Mouse (Mus musculus) erythroblast, embryonic 14.5 days (primary cell): Measurements from ENCODE around the gene Spata4. TPM values are rescaled to one million over a fixed set of nuclear protein-coding genes. Genes with fewer than 3 reads are reported as not detected.

Source experiments
- H3K27me3 ChIP-seq: 2 replicates; pipeline ENCODE4 v1.6.1; 2012; ENCODE audit warnings: inconsistent platforms; ENCODE audit not compliant: control insufficient read depth
- H3K36me3 ChIP-seq: 2 replicates; pipeline ENCODE4 v1.6.1; 2012; ENCODE audit warnings: mild to moderate bottlenecking, inconsistent platforms; ENCODE audit not compliant: control insufficient read depth
- H3K4me1 ChIP-seq: 2 replicates; pipeline ENCODE4 v1.6.1; 2012; ENCODE audit warnings: inconsistent platforms; ENCODE audit not compliant: control insufficient read depth
- H3K4me3 ChIP-seq: replicated peaks from 2 replicates; pipeline ENCODE3; 2012; ENCODE audit warnings: moderate library complexity, mild to moderate bottlenecking, inconsistent platforms
- H3K9me3 ChIP-seq: 2 replicates; pipeline ENCODE4 v1.6.1; 2012; ENCODE audit warnings: low read length, inconsistent platforms, mixed read lengths; ENCODE audit not compliant: control insufficient read depth
- GATA1 ChIP-seq: IDR thresholded peaks from 2 replicates; pipeline ENCODE4 v1.6.1; 2012; ENCODE audit warnings: low read length, inconsistent platforms, mixed read lengths
- TAL1 ChIP-seq: IDR thresholded peaks from 3 replicates; pipeline ENCODE4 v1.6.1; 2012; ENCODE audit warnings: low read length, inconsistent platforms, mixed read lengths
- polyA plus RNA-seq: library from polyadenylated mRNA; stranded (reverse); fragments of >175 nt; gene quantifications from 2 replicates; pipeline ENCODE4 v1.2.3, GENCODE M21; 2012

The Spata4 gene
- not detected in 2 replicates for polyA plus RNA-seq

DNA sequence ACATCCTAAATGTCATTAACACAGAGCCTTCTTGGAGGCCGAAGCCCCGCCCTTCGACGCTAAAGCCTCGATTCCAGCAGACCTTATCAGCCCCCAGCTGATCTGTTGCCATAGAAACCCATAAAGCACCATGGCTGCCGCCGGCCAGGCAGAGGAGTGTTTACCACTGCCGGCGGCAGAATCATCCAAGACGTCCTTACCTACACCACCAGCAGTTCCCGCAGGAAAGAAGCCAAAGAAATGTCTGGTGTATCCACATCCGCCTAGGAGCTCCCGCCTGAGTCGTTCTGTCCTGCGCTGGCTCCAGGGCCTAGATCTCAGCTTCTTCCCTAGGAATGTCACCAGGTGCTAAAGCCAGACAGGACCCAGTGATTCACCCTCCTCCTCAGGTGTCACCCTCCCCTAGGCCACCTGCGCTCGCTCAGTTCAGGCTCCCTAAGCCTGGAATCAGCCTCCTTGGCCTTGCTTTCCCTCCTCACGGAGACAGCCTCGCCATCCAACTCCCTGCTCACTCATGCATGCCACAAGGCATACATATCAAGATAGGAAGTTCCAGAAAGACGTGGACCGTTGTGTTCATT, at the start of gene Spata4:
Spata4 (plus strand) TSS at position 111 of the 581 bp plus-strand sequence.
- no peaks in the 10 kb centered on the region for H3K36me3 ChIP-seq
- TF ChIP-seq TAL1, result no peak
- TF ChIP-seq GATA1, result no peak
- no peak within 1 kb of the TSS for H3K4me3 ChIP-seq
- H3K27me3 ChIP-seq, result no peaks in the 10 kb centered on the region
- peaks cover 6% of the 10 kb centered on the region for H3K4me1 ChIP-seq
- no peaks in the 10 kb centered on the region for H3K9me3 ChIP-seq

DNA sequence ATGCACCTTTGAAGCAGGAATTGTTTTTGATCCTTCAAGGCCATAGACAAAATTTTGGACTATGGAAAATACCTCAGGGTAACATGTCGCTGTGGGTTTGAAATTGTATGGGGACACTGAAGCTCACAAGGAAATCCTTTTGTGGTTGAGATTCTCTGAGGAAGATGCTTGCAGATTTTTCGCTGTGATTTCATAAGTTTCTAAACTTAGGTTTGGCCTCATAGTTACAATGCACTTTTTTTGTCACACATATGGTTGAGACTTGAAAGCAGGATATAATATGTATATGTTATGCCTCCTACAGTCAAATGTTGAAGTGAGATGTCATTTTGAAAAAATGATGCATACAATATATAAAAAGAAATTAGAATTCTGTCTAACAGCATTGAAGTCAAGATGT, 45.7 kb upstream of the Spata4 start:
- no peaks in the 10 kb centered on the region for H3K9me3 ChIP-seq
- H3K4me1 ChIP-seq, result no peaks in the 10 kb centered on the region
- no peaks in the 10 kb centered on the region for H3K36me3 ChIP-seq
- H3K27me3 ChIP-seq, result no peaks in the 10 kb centered on the region
- TF ChIP-seq TAL1, result no peak
- no peak overlapping the region for H3K4me3 ChIP-seq

DNA sequence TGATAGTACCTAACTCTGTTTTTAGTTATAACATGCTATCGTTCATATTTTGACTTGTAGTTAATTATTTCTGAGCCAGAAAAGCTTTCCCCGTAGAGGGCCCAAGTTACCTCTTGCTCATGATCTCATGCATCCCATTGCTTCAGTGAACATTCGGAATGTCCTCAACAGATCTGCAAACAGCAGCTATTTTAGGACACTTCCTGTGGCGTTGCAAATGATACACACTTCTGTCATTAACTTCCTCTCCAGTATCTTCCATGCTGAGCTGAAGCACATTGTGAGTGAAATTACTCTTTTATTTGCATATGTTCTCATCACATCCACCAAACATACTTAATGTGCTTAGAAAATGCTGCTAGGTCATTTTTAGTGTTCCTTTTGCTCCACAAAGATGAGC, 38.4 kb upstream of the Spata4 start:
- H3K9me3 ChIP-seq, result no peaks in the 10 kb centered on the region
- no peak overlapping the region for H3K4me3 ChIP-seq
- no peaks in the 10 kb centered on the region for H3K27me3 ChIP-seq
- H3K4me1 ChIP-seq, result no peaks in the 10 kb centered on the region
- no peaks in the 10 kb centered on the region for H3K36me3 ChIP-seq
- TF ChIP-seq GATA1 (no peak), TAL1 (no peak)

DNA sequence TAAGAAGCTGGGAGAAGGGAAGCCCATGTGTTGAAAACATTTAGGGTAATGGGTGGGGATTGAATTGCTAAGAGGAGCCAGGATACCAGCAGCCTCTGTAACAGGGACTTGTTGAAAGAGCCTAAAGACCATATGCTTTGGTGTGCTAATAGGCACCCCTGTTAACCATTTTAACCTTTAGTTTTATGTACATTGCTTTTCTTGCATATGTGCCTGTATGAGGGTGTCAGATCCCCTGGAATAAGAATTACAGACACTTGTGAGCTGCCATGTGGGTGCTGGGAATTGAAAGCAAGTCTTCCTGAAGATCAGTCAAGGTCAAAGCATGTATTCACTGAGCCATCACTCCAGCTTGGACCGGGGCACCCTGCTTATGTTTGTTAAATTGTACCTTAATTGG, 35.4 kb upstream of the Spata4 start:
- no peak for TF ChIP-seq TAL1
- no peak for TF ChIP-seq GATA1
- Histone ChIP-seq H3K4me1 (no peaks in the 10 kb centered on the region), H3K4me3 (no peak overlapping the region), H3K36me3 (no peaks in the 10 kb centered on the region), H3K27me3 (no peaks in the 10 kb centered on the region), H3K9me3 (no peaks in the 10 kb centered on the region)

DNA sequence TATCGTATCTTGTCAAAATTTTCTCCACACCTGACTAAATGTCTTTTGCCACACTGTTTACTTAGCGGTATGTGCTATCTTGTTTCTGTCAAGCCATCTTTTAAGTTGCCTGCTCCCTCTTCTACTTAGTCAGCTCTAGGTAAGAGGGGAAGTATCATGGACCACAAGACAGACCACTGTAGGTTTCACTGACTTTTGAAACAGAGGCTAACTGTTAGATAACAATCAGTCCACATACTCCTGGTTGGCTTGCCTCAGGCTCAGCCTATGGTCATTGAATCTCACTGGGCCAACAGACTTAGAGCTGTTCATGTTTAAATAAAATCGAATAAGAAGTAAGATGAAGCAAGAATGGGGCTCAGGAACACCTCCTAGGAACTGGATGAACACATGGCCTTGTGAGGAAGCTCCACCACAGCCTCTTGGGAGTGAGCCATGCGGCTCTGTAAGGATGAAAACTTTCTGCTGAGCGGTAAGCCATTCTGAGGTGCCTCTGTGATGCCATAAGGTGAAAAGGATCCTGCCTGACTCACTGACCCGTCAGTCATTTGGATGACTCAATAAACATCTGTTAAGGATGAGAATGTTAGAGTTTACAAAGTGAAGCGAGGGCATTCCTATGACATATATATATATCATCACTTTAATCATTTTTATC, 34.8 kb upstream of the Spata4 start:
- Histone ChIP-seq H3K4me1 (no peaks in the 10 kb centered on the region), H3K27me3 (no peaks in the 10 kb centered on the region), H3K4me3 (no peak overlapping the region), H3K9me3 (no peaks in the 10 kb centered on the region), H3K36me3 (no peaks in the 10 kb centered on the region)
- no peak for TF ChIP-seq GATA1
- TF ChIP-seq TAL1, result no peak

DNA sequence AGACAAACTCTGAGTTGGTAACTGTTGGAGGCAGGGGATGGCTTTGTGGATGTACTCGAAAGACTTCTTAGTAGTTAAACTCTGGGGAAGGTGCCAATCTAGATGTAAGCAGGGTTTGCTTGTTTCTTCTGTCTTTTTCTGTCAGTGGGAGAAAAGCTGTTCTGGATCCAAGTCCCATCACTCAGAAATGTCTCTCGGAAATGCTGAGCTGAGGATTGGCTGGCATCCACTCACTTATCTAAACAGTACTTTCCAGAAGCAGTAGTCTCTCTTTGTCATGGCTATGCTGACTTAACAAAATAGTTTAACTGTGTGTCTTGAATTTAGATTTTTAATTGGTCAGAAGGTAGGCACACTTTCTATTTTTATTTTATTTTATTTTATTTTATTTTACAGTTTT, 33.4 kb upstream of the Spata4 start:
- H3K4me3 ChIP-seq, result no peak overlapping the region
- no peaks in the 10 kb centered on the region for H3K36me3 ChIP-seq
- H3K4me1 ChIP-seq, result no peaks in the 10 kb centered on the region
- no peaks in the 10 kb centered on the region for H3K27me3 ChIP-seq
- no peak for TF ChIP-seq TAL1
- TF ChIP-seq GATA1, result no peak
- no peaks in the 10 kb centered on the region for H3K9me3 ChIP-seq

DNA sequence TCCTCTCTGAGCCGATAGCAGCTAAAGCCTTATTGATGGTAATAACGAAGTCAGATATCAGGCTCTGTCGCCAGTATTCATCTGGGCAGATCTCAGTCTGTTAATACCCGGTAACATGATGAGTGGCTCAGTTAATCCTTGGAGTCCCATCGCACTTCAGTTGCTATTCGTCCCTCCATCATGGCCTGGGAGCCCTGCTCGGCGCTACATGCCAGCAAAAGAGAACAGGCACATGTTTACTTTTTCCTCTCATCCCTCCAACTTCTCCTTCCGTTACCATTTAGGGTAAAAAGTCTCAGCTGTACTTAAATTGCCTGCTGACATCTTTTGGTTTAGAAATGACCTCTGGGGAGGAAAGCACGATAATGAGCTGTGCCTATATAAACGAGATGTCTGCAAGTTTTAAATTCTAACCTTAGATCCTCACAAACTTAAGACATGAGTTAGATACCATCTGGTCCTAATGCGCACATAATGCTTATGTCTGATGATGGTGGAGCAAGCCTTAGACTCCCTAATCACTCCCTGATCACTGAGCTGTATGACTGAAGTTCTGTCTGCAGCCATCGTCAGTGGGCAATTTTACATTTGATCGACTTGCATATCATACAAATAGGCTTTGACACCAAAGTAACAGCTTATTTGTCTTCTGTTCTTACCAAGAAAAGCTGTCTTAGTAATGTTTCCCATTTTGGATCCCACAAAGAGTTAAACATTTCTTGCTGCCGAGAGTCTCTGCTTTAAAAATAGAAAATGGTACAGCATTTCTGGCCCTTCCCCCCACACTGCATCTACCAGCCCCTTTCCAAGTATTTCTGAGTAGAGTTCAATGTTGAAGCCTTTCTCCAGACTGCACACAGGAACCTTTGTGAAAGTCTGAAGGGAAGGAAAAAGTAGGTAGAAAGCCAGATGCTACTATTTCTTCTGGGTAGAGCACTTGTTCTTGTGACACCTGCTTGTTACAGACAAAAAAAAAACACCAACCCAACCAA, 29.7 kb upstream of the Spata4 start:
- Histone ChIP-seq H3K4me3 (no peak overlapping the region), H3K36me3 (no peaks in the 10 kb centered on the region), H3K27me3 (no peaks in the 10 kb centered on the region), H3K9me3 (no peaks in the 10 kb centered on the region), H3K4me1 (no peaks in the 10 kb centered on the region)
- TF ChIP-seq GATA1, result no peak
- TF ChIP-seq TAL1, result no peak

DNA sequence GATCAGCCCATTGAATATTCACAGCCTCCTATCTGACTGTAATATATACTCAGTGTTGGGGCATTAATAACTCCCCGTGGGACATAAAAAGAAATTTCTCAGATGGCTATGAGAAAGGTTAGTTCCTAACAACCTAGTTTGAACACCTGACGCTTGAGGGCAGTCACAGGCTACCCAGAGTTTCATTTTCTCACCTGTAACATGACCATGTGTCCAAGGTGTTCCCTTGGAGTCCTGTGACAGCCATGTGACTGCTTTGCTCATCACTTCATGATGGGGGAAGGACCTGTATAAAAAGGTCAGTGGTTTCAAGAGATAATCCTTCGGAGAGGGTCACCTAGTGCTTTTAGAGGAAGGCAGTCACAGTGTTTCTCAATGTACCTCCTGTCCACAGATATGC, 19.1 kb upstream of the Spata4 start:
- Histone ChIP-seq H3K27me3 (no peaks in the 10 kb centered on the region), H3K4me3 (no peak overlapping the region), H3K9me3 (no peaks in the 10 kb centered on the region), H3K4me1 (no peaks in the 10 kb centered on the region), H3K36me3 (no peaks in the 10 kb centered on the region)
- no peak for TF ChIP-seq GATA1
- TF ChIP-seq TAL1, result no peak

DNA sequence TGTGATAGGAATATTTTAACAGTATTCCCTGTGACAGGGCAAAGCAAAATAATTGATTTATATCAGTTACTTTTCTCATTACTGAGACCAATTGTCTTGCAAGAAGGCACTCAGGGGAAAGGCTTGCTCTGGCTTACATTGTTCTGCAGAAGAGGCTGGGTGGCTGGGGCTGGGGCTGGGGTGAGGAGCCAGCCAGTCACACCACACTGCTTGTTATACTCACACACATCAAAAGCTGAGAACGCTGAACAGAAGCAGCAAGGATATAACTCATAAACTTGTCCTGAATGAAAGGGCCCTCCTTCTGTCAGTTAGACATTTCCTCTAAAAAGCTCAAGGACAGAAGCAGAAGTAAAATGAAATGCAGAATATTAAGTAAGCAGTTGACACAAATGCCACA, 17.7 kb upstream of the Spata4 start:
- Histone ChIP-seq H3K4me3 (no peak overlapping the region), H3K4me1 (no peaks in the 10 kb centered on the region), H3K36me3 (no peaks in the 10 kb centered on the region), H3K9me3 (0 out of 2 replicates have a peak, but pooled peaks cover 2% of the 10 kb centered on the region), H3K27me3 (no peaks in the 10 kb centered on the region)
- no peak for TF ChIP-seq GATA1
- TF ChIP-seq TAL1, result no peak
